Mouse (Mus musculus) induced T-regulatory cell, adult 2 months (primary cell): ENCODE measurements around the gene BC017158.

Experiments used
- DNase-seq: peaks from one replicate; pipeline ENCODE4 v3.0.0-alpha.2; 2012; ENCODE audit warnings: low read depth

The BC017158 gene

GRCm38 (mm10) chr7:128234796-128235195 lies 63.2 kb downstream of the BC017158 start:
- no peak for DNase-seq

GRCm38 (mm10) chr7:128231741-128232140 lies 66.2 kb downstream of the BC017158 start:
- DNase-seq: peak; percentile 46
